Mouse (Mus musculus): ENCODE measurements around the gene Tex36.

The Tex36 gene

GRCm38 (mm10) chr7:133600558-133600957 lies 1.4 kb downstream of the Tex36 start:
- in situ Hi-C loops (cut with MboI, MseI): no loop called here

- in situ Hi-C loops (cut with MboI, MseI): no loop called here
These were observed 10.2 kb downstream of the Tex36 start for GRCm38 (mm10) chr7:133591750-133592149.

- in situ Hi-C loops (cut with MboI, MseI): no loop called here
These were observed 18.7 kb downstream of the Tex36 start for GRCm38 (mm10) chr7:133583216-133583615.

- in situ Hi-C loops (cut with MboI, MseI): no loop called here
These were observed 21.7 kb downstream of the Tex36 start for GRCm38 (mm10) chr7:133580296-133580640.

GRCm38 (mm10) chr7:133579491-133580295 lies 22.3 kb downstream of the Tex36 start:
- in situ Hi-C loops (cut with MboI, MseI): no loop called here

GRCm38 (mm10) chr7:133576825-133577224 lies 25.1 kb downstream of the Tex36 start:
- in situ Hi-C loops (cut with MboI, MseI): no loop called here

GRCm38 (mm10) chr7:133576281-133576680 lies 25.7 kb downstream of the Tex36 start:
- in situ Hi-C loops (cut with MboI, MseI): no loop called here

GRCm38 (mm10) chr7:133571927-133572326 lies 30.0 kb downstream of the Tex36 start:
- in situ Hi-C loops (cut with MboI, MseI): no loop called here

GRCm38 (mm10) chr7:133569194-133569880 lies 32.6 kb downstream of the Tex36 start:
- in situ Hi-C loops (cut with MboI, MseI): no loop called here

- in situ Hi-C loops (cut with MboI, MseI): no loop called here
These were observed 37.4 kb downstream of the Tex36 start for GRCm38 (mm10) chr7:133564600-133564999.

GRCm38 (mm10) chr7:133563175-133563824 lies 38.7 kb downstream of the Tex36 start:
- in situ Hi-C loops (cut with MboI, MseI): no loop called here

GRCm38 (mm10) chr7:133555786-133556492 lies 46.0 kb downstream of the Tex36 start:
- in situ Hi-C loops (cut with MboI, MseI): no loop called here

GRCm38 (mm10) chr7:133552306-133552991 lies 49.5 kb downstream of the Tex36 start:
- in situ Hi-C loops (cut with MboI, MseI): no loop called here

- in situ Hi-C loops (cut with MboI, MseI): no loop called here
These were observed 51.0 kb downstream of the Tex36 start for GRCm38 (mm10) chr7:133551000-133551399.

- in situ Hi-C loops (cut with MboI, MseI): no loop called here
These were observed 53.5 kb downstream of the Tex36 start for GRCm38 (mm10) chr7:133548434-133548833.

GRCm38 (mm10) chr7:133545631-133546030 lies 56.3 kb downstream of the Tex36 start:
- in situ Hi-C loops (cut with MboI, MseI): no loop called here

- in situ Hi-C loops (cut with MboI, MseI): no loop called here
These were observed 57.0 kb downstream of the Tex36 start for GRCm38 (mm10) chr7:133544966-133545365.

GRCm38 (mm10) chr7:133543131-133543530 lies 58.8 kb downstream of the Tex36 start:
- in situ Hi-C loops (cut with MboI, MseI): no loop called here

- in situ Hi-C loops (cut with MboI, MseI): no loop called here
These were observed 64.6 kb downstream of the Tex36 start for GRCm38 (mm10) chr7:133537366-133537765.

Data from T-helper 2 cell (primary cell).